Mouse (Mus musculus) R1 (cell line): ENCODE measurements at regions not wholly inside any gene's neighbourhood (a gene's known extent, or its start where the extent isn't known, plus 50 kb on each side); places are given as distances from the start of the nearest gene placed in this dataset.

Source experiments
- DNase-seq: peaks from one replicate; pipeline ENCODE4 v3.0.0-alpha.2; 2018; ENCODE audit warnings: low read depth, low spot score

DNA sequence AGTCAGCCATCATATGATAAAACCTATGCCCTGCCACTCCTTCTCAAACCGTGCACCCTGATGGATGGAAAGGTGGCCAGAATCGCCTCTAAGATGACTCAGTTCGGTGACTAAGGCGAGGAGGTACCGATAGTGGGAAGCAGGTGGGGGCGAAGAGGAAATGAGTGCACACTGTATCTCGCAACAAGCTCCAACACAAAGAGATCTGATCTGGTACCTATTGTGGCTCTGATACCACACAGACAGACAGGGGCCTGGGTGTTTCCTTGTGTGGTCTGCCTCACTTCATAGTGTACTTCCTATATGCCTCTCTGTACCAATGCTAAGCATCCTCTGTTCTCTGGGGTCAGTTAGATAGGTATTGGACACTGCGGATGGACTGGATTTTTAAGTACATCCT lies 178.0 kb upstream of the Lpp start:
- no peak for DNase-seq

DNA sequence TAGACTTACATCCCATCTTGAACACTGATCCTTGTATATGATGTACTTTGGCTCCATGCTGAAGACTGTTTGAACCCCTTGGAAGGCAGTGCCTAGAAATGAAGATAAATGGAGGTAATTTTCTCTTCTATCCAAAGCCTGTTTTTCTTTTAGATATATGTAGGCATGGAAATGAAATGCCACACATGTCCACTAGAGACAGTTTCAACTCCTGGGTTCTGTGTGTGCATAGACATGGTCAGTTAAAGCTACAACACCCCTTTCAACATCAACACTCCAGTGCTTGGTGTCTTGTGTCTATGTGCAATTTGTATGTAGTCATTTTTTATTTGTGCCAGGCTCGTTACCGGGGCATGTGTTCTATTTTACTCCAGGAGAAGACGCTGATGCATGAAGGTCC lies 179.7 kb upstream of the Lpp start:
- DNase-seq = no peak

DNA sequence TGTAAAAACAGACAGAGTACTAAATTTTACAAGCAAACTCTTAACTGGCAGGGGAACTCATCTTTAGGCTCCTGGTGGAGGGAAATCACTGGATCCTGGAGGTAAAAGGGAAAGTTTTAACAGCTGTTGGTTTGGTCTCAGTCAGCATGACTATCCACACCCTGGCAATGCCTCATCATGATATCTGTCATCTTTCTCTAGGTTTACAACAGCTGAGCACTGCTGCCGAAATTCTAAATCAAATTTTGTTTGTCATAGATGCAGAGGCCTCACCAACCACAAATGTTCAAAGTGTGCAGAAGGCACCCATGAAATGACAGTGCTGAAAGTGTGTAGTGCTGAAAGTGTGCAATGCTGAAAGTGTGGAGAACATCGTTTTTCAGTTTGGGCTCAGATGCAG lies 180.6 kb upstream of the Lpp start:
- no peak for DNase-seq

DNA sequence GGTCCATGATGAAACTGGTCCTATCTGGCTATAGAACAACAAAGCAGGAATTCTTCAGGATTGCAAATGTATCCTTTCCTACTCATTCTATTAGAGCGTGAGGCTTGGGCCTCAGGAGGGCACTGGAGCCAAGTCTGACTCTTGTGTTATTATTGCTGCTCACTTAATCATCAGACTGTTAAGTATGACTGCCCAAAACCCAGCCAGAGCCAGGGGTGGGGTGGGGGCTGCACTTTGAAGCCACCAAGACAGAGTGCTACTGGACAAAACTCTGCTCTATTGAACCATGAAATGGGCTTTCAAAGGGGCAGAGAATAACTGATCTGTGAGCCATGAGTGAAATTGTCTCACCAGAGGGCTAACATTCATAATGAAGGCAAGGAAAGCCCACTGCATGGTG lies 181.7 kb upstream of the Lpp start:
- no peak for DNase-seq

DNA sequence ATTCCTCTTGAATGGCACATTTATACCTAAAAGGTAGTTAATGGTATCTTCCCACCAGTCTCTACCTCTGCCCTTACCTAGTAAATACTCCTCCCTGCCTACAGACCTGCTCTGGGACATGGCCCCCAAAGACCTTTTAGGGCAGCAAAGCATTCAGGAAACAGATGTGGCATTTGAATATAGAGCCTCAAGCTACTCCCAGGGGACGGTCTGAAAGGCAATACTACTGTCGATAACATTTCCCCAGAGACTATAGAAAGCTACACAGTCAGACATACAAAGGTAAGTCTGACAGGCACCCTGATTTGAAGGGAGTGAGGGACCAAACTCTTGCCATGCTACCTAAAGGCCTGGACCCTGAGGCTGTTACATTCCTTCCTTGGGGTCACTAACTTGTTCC lies 184.4 kb upstream of the Lpp start:
- no peak for DNase-seq

DNA sequence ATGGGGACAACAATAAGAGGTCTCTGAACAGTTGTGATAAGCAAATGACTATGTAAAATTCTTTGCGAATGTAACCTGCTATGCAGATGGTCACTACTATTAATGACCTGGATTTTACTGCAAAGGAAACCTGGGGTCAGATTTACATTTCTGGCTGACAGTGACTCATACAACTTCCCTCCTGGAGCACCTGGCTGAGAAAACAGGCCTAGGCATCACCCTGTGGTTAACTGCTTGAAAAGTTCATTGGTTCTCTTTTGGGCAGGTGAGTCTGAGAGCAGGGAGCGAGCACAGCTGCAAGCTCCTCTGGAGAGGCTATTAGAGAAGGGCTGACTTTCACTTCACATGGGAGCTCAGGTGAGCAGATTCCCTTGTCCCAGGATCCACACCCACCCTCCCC lies 185.2 kb upstream of the Lpp start:
- no peak for DNase-seq

DNA sequence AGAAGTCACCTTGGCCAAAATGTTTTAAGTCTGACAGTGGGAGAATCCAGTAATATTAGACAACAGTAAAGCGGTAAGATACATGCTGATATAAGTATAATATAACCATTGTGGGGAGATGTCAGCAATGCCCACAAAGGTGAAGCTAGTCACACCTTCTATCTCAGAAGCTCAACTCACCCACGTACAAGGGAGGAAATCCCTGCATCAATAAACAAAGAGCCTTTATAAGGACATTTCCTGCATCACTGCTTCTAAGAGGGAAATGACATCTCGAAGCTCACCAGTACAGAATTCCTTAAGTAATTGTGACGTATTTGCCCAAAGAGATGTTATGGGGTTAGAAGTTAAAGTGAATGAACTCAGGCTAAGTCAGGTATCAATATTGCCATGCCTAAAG lies 186.3 kb upstream of the Lpp start:
- no peak for DNase-seq

DNA sequence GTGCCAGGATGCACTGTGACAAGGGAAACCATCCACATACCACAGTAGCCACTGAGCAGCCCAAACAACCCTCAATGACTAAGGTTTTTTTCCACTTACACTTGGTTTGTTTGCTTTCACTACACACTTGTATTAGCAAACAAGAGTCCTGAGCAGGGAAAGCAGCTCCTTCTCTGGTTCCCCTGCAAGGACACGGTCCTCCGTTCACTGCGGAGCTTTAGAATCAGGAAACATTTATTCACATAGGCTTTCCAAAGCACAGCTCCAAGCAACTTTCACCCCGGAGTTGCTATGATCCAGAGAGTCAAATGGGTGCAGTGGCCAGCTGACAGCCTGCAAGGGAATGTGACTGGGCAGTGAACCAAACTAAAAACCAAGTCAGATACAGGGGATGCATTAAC lies 186.8 kb upstream of the Lpp start:
- DNase-seq = no peak

DNA sequence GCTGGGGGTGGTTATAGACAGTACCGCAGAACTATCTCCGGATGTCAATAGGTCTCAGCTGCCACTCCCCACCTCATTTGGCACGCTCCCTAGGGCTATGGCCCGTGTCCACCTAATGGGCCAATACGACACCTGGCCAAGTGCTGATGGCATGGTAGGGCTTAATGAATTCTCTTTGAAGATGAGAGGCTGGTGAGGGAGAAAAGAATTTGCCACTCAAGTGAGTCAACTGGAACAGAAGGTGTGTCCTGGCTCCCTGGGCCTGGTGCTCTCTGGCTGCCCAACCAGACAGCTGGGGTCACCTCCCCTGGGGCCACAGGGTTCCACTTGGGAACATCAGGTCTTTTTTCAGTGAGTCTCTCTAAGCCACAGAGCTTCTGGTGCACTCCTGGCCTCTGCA lies 187.7 kb upstream of the Lpp start:
- DNase-seq = no peak

DNA sequence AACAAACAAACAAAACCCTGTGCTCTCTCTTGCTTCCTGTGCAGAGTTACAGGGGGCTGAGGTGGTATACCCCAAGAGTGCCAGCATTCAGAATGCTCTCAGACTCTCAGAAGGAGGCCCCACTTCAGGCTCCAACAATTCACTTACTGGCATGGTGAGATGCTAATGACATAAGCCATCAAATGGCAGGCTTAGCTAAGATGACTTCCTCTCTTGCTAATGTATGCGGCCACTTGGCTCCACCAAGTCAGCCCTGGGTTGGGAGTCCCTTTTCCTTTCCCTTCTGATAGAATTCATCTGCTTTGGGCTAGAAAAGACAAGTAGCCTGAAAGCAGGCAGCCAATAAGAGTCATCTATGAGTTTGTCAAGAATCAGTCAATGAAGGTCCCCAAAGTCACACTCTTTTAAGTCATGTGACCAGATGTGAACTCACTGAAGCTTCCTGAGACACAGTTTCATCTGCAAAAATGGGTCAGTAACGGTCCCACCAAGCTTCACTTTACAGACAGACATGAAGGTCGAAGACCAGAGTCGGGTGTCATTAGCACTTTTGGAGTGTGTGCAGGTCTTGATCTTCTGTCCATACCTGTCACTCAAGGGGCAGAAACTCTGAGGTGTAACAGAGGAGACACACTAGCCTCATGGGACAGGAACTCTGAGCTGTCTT lies 189.1 kb upstream of the Lpp start:
- no peak for DNase-seq

DNA sequence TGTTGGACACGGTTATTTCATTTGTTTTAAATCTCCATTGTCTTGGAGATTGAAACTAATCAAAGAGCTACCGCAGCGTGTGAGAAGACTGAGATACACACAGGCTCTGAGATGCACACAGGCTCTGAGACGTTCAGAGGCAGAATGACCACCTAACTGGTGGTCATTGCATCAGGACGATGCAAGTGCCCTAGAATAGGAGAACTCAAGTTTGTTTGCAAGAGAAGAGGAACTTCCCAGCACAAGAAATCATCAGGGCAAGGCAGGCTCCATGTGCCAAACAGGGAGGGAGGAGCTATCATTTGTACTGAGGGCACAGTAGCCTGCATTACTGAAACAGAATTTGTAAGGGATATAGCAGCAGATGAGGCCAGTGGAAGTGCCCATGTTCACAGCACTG lies 190.7 kb upstream of the Lpp start:
- DNase-seq = no peak

DNA sequence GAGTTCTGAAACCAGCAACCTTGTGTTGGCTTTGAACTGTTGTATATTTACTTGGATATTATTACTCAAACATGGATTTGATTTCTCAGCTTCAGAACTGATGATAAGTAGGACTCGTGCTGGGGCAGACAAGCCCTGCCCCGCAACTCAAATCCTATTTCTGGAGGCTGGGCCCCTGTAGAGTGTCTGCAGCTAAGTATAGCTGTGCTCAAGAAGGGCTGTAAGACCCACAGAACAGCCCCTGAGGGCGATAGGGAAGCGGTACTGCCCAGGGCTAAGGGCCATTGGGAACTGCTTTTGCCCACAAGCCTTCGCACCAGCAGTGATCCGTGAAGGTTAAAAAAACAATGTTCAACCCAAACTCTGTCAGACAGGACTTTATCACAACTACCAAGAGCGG lies 191.9 kb upstream of the Lpp start:
- DNase-seq = no peak

DNA sequence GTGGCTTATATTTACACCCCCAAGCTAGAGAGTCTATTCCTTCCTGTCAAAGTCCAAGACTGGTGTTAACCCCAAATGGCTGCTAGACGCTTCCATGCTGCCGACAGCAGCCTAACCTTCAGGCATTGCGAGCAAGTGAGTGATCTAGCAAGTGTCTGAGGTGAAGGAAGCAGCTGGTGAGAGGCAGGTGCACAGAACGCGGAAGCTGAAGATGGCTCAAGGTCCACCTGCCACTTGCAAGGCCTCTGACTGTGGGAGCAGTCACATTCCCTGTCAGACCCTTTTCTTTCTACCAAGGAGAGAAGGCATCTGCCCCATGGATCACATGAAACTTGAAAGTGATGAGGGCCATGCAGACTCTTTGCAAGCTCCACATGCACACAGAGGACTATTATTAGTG lies 193.1 kb upstream of the Lpp start:
- no peak for DNase-seq

DNA sequence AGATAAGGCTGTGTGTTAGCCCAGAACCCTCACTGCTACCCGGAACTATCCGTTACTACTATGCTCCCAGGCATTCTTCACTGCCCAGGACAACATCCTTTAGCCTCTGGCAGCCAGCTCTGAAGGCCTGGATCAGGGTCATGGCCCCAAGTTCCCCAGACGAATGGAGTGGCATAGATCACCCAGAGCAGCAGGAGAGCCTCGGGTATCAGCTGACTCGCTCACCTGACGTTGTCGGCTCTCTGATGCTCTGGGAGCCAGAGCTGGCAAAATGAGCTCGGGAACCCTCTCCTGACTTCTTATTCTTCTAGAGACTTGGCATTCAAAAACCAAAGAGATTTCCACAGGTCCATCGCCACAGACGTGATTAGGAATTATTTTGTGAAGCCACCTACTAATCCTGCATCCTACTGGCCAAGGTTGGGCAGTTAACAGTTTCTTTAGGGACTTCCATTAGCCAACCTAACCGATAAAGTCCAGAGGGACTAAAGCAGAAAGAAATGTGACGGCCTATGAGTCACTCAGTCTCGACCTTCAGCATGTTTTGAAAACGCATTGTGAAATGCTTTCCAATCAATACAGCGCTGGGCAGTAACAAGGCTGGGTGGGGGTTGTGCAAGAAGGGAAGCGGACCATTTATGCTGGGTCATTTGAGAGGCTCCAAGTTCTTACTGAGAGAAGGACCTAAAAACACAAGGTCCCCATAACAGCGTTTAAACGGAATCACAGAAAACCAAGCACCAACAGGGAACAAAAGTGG lies 193.7 kb upstream of the Lpp start:
- DNase-seq = no peak

DNA sequence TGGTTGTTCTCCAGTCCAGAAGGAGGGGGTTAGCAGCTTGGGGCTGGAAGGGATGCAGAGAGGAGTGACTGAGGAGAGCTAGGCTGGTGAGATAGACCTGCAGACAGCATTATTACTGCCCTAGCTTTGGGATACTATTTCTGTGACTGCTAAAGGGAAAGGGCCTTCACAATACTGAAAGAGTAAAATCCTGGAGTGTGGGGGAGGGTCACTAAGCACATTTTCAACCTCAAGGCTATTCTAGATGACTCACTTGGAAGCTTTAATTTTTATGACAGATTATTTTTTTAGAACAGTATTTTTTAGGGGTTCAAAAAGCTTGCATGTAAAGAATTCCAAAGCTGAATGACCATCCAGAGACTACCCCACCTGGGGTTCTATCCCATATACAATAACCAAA lies 195.0 kb upstream of the Lpp start:
- no peak for DNase-seq

DNA sequence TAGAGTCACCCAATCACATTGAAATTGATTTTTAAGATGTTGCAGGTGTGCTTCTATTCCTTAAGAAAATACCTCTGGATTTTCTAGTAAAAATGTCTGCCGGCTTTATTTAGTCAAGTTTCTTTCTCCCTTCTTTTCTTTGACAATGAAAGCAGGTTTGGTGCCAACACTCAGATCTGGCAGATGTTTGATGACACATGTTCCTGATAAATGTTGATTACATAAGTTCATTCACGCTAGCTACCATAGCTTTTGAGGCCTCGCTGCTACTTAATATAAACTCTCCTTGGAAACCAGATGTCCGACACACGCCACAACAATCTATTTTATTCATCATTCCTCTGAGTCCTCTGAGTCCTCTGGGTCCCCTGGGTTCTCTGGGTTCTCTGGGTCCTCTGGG lies 195.7 kb upstream of the Lpp start:
- no peak for DNase-seq

DNA sequence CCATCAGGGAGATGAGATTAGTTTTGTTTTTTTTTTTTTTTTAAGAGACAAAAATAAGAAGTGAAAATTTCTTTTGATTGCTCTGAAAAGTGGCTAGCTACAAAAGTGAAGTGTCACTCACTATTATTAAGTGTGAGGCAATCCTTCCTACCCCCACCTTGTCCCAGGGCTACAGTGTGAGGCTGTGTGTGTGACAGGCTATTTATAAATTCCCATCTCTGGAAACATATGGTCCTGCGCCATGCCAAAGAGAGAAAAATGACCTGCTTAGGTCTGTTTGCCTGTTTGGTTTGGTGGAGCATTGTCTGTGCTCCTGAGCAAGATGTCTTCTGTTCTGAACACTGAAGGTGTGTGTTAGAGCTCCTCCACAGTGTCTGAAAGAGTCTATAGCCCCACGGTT lies 199.4 kb upstream of the Lpp start:
- no peak for DNase-seq

DNA sequence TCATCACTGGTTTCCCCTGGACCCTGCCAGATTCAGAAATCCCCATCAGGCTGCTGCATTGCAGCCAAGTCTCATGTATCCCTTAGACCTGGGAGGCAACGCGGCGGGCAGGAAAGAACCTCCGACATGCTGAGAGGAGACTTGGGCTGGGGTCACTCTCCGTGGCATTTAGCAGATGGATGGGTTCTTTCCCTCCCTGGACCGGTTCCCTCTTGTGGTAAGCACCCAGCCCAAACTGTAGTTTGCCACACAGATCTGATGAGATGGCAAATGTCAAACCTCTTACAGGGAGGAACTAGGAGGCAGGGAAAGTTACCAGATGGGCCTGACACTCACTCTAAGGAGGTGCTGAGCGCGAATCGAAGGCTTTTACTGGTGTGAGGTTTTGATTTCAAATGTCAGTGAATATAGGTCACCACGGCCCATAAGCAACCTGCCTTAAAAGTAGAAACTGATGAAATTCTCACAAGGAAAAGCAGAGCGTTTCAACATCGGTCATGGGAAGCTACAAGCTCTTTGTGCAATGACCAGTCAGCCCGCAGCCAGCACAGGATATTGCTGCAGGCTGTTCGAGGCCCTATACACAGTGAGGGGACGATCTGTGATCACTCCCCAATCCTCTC lies 199.9 kb upstream of the Lpp start:
- no peak for DNase-seq

DNA sequence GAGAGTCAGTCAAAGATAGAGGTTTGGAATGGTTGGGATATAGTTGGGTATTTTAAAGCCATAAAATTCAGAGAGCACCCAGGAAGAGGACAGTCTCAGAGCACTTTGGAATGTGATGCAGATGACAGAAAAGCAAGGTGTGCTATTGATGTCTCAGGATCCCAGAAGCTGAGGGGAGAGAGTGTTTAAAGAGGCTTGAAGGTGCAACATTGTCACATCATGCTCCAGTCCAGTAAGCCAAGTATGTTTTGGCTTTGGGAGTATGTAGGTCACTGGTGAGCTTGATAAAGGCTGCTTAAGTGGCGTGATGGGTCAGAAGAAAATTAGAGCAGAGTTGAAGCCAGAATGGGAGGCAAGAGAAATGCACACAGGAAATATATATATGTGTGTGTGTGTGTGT lies 201.3 kb upstream of the Lpp start:
- DNase-seq = no peak

DNA sequence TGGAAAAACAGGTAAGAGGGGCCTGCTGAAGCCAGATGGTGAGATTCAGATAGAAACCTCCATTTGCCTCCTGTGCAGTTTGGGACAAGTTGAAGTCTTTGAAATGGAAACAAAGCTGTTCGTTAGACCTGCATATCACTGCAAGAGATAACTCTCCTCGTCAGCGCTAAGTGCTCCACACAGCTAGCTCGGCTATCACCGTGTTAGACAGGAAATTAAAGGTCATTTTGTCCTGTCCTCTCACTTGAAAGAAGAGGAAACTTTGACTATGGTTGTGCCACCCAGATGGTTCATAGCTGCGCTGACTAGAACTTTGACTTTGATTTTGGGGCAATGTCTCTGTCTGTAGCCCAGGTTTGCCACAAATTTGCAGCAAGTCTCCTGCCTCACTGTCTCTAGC lies 198.5 kb upstream of the Bcl6 start:
- DNase-seq = no peak

DNA sequence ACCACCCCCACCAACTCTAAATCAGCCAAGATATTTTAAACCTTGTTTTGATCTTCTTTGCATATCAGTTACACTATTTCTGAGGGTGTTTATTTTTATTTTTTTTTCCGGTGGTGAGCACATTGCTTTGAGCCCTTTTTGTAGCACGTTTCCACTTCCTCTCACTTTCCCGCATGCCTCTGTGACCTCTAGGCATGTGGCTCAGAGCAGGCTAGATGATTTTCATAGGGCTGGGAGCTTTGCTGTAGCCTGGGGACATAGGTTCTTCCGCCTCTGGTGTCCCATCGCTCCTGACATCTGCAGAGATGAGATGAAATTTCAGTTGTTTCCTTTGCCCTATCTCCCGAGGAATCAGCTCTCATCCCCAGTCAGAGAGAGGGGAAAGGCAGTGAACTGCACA lies 197.3 kb upstream of the Bcl6 start:
- no peak for DNase-seq

DNA sequence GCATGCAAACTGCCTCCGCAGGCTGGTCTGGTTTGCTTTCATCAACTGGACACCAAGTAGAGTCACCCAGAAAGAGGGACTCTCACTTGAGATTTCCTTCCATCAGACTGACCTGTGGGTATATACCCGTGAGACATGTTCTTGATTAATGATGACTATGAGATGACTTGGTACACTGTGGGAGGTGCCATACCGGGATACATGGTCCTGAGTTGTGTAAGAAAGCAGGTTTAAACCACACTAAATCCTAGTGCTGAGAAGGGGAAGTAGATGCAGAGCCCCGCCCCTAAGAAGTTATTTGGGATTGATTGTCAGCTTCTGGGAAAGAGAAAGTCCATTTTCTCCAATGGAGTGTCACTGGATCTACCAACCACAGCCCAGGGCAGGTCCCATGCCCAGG lies 196.2 kb upstream of the Bcl6 start:
- no peak for DNase-seq

DNA sequence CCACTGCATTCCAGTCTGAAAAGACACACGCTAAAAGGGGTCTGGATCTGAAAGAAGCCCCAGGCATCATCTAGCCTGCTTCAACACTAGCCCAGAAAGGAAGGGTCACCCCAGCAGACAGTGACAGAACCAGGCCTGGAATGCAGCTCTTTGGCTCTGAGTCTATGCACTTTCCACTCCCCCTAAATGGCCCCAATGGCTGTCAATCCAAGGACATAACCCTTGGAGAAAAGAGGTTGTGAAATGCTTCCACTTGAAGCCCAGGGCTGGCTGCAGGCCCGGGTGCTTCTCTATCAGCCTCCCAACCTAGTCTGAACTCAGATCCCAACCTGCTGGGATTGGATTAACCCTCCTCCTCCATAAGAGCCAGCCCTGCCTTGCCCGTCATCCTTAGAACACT lies 194.6 kb upstream of the Bcl6 start:
- DNase-seq = no peak
